Mouse (Mus musculus): Measurements from ENCODE around the gene Mcm3. TPM values are rescaled to one million over a fixed set of nuclear protein-coding genes. Genes with fewer than 3 reads are reported as not detected.

Mcm3 gene
- polyA plus RNA-seq, 1 experiment, result not detected

DNA sequence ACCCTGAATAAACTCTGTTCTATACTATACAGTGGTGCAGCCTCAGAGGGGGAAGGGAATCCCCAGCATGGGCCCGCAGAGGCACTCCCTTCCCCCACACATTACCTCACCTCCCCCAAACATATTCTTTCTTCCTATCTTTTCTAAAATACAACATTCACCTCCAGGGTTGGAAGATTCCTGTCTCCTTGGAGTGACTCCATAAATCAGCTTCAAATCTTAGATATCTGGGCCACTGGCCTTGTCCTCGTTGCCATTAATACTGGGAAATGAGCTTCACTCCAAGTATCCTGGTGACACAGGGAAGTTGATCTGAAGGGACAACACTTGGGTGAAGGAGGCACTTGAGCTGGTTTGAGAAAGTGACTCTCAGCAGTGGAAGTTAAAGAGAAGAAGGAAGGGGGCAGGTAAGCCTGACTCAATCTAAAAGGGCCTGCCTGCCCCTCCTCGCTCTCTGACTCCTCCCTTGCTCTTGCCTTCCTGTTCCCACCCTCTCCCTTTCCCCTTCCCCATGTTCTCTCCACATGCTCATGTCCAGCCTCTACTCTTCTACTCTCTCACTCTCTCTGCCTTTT lies 16.5 kb upstream of the Mcm3 start:
- WGBS, result 84% methylated on average over 3 of the region's 3 CpGs
- TF ChIP-seq CTCF (IDR thresholded peaks at IDR 0.05; ENCODE audit: insufficient read depth, low read depth, low read length) (no peak), POLR2A (IDR thresholded peaks at IDR 0.05; ENCODE audit: insufficient read depth, low read depth, low read length) (no peak)
- Histone ChIP-seq H3K4me3 (ENCODE audit: insufficient read depth, low read depth, low read length) (no peak overlapping the region), H3K27ac (ENCODE audit: insufficient read depth, low read depth, low read length) (no peak overlapping the region), H3K4me1 (ENCODE audit: control insufficient read depth, insufficient read depth, low read length) (no peaks in the 10 kb centered on the region)

- H3K27ac ChIP-seq (ENCODE audit: insufficient read depth, low read depth, low read length), result no peak overlapping the region
- H3K4me1 ChIP-seq (ENCODE audit: control insufficient read depth, insufficient read depth, low read length), result no peaks in the 10 kb centered on the region
- no peak for TF ChIP-seq CTCF (IDR thresholded peaks at IDR 0.05; ENCODE audit: insufficient read depth, low read depth, low read length)
- TF ChIP-seq POLR2A (IDR thresholded peaks at IDR 0.05; ENCODE audit: insufficient read depth, low read depth, low read length), result no peak
- no peak overlapping the region for H3K4me3 ChIP-seq (ENCODE audit: insufficient read depth, low read depth, low read length)
- 92% methylated on average over 3 of the region's 4 CpGs for WGBS
These were observed 13.0 kb upstream of the Mcm3 start for GRCm38 (mm10) chr1:20833141-20833511.

DNA sequence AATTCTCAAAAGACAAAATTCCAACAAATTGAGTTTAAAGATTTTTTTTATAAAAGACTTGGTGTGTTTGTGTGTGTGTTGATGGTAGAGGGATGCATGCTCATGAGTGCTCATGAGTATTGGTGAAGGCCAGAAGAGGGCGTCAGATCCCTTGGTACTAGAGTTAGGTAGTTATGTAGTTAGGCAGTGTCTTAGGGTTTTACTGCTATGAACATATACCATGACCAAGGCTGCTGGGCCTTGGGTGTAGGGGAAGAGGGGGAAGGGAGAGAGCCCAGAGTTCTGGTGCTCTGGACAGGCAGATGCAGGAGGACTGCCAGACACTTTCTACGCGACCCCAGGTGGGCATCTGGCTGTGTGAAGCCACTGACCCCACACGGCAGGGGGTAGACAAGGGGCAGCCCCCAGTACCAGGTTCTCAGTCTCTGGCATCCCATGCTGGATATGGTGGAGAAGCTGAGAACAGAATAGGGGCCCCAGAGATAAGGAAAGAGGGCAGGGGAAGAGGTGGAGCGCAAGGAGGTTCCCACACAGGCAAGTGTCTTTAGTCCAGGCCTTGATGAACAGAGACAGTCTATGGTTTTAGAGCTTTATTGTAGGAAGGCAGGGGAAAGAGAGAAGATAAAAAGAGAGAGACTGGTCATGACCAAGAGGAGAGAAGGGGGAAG lies 12.5 kb upstream of the Mcm3 start:
- 83% methylated on average over 5 of the region's 5 CpGs for WGBS
- no peak overlapping the region for H3K4me3 ChIP-seq (ENCODE audit: insufficient read depth, low read depth, low read length)
- TF ChIP-seq CTCF (IDR thresholded peaks at IDR 0.05; ENCODE audit: insufficient read depth, low read depth, low read length) (no peak), POLR2A (IDR thresholded peaks at IDR 0.05; ENCODE audit: insufficient read depth, low read depth, low read length) (no peak)
- no peaks in the 10 kb centered on the region for H3K4me1 ChIP-seq (ENCODE audit: control insufficient read depth, insufficient read depth, low read length)
- no peak overlapping the region for H3K27ac ChIP-seq (ENCODE audit: insufficient read depth, low read depth, low read length)

GRCm38 (mm10) chr1:20830546-20830945 lies 10.4 kb upstream of the Mcm3 start:
- H3K4me1 ChIP-seq (ENCODE audit: control insufficient read depth, insufficient read depth, low read length), result no peaks in the 10 kb centered on the region
- no peak for TF ChIP-seq POLR2A (IDR thresholded peaks at IDR 0.05; ENCODE audit: insufficient read depth, low read depth, low read length)
- H3K4me3 ChIP-seq (ENCODE audit: insufficient read depth, low read depth, low read length), result no peak overlapping the region
- WGBS, result 95% methylated on average over 1 of the region's 1 CpGs
- H3K27ac ChIP-seq (ENCODE audit: insufficient read depth, low read depth, low read length), result no peak overlapping the region

DNA sequence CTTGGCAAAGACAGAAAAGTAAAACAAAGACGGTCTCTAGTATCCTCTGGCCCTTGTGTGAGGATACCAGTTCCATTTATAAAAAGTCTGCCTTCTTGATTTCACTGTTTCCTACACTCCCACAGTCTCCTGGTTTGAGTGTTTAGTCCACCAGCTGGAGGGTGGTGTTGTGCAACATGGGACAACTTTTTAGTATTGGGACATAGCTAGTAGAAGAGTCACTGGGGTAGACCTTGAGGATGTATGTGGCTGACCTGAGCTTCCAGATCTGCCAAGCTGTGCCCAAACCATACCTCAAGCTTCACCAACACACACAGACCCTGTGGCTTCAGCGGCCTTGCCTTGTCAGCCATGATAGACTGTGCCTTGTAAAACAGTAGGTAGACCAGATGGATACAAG lies 7.9 kb upstream of the Mcm3 start:
- TF ChIP-seq CTCF (IDR thresholded peaks at IDR 0.05; ENCODE audit: insufficient read depth, low read depth, low read length), result no peak
- no peak for TF ChIP-seq POLR2A (IDR thresholded peaks at IDR 0.05; ENCODE audit: insufficient read depth, low read depth, low read length)
- no peaks in the 10 kb centered on the region for H3K4me1 ChIP-seq (ENCODE audit: control insufficient read depth, insufficient read depth, low read length)
- no peak overlapping the region for H3K27ac ChIP-seq (ENCODE audit: insufficient read depth, low read depth, low read length)
- no peak overlapping the region for H3K4me3 ChIP-seq (ENCODE audit: insufficient read depth, low read depth, low read length)
- WGBS, result 93% methylated on average over 2 of the region's 2 CpGs

GRCm38 (mm10) chr1:20825036-20825435 lies 4.9 kb upstream of the Mcm3 start:
- TF ChIP-seq POLR2A (IDR thresholded peaks at IDR 0.05; ENCODE audit: insufficient read depth, low read depth, low read length) (no peak), CTCF (IDR thresholded peaks at IDR 0.05; ENCODE audit: insufficient read depth, low read depth, low read length) (no peak)
- Histone ChIP-seq H3K4me3 (ENCODE audit: insufficient read depth, low read depth, low read length) (no peak overlapping the region), H3K4me1 (ENCODE audit: control insufficient read depth, insufficient read depth, low read length) (no peaks in the 10 kb centered on the region), H3K27ac (ENCODE audit: insufficient read depth, low read depth, low read length) (no peak overlapping the region)

DNA sequence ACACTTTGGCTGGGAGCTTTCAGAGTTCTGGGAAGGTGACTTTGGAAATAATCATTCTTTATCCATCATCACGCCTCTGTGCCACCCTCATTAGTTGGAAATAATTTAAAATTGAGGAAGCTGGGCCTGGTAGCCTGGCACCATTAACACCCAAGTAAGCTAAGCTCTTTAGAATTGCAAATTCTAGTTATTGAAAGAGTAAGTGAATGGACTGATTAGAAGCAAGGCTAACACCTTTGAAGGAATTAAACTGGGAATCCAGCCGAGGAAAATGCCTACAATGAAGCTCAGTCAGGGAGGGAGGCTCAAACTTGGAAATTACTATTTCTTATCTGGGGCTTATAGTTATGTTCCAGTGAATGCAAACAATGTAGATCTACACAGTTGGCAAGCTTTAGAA lies 3.8 kb upstream of the Mcm3 start:
- Histone ChIP-seq H3K27ac (ENCODE audit: insufficient read depth, low read depth, low read length) (no peak overlapping the region), H3K4me1 (ENCODE audit: control insufficient read depth, insufficient read depth, low read length) (no peaks in the 10 kb centered on the region), H3K4me3 (ENCODE audit: insufficient read depth, low read depth, low read length) (no peak overlapping the region)
- WGBS, result 51% methylated on average over 2 of the region's 2 CpGs
- TF ChIP-seq POLR2A (IDR thresholded peaks at IDR 0.05; ENCODE audit: insufficient read depth, low read depth, low read length), result no peak
- no peak for TF ChIP-seq CTCF (IDR thresholded peaks at IDR 0.05; ENCODE audit: insufficient read depth, low read depth, low read length)

GRCm38 (mm10) chr1:20823471-20823870 lies 3.4 kb upstream of the Mcm3 start:
- Histone ChIP-seq H3K27ac (ENCODE audit: insufficient read depth, low read depth, low read length) (no peak overlapping the region), H3K4me3 (ENCODE audit: insufficient read depth, low read depth, low read length) (no peak overlapping the region), H3K4me1 (ENCODE audit: control insufficient read depth, insufficient read depth, low read length) (no peaks in the 10 kb centered on the region)
- TF ChIP-seq CTCF (IDR thresholded peaks at IDR 0.05; ENCODE audit: insufficient read depth, low read depth, low read length) (no peak), POLR2A (IDR thresholded peaks at IDR 0.05; ENCODE audit: insufficient read depth, low read depth, low read length) (no peak)
- 29% methylated on average over 4 of the region's 4 CpGs for WGBS

DNA sequence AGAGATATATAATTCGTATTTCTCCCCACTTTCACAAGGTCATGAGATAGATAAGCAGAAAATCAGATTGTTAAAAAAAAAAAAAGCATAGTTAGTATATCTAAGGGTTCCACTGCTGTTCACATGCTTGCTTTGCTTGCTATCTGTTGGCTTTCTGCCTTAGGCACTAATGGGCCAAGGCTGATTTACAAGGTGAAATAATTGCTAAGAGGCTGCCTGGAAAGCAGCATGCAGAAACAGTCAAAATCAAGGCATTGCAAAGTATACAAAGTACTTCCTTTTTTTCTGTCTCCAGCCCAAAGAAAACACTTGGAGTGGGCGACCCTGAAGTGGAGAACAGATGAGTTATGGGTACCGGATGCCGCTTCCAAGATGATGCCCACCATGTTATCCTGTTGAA lies 847 bp upstream of the Mcm3 start:
- no peak overlapping the region for H3K27ac ChIP-seq (ENCODE audit: insufficient read depth, low read depth, low read length)
- no peak overlapping the region for H3K4me3 ChIP-seq (ENCODE audit: insufficient read depth, low read depth, low read length)
- no peaks in the 10 kb centered on the region for H3K4me1 ChIP-seq (ENCODE audit: control insufficient read depth, insufficient read depth, low read length)
- WGBS, result 86% methylated on average over 4 of the region's 4 CpGs
- no peak for TF ChIP-seq POLR2A (IDR thresholded peaks at IDR 0.05; ENCODE audit: insufficient read depth, low read depth, low read length)
- TF ChIP-seq CTCF (IDR thresholded peaks at IDR 0.05; ENCODE audit: insufficient read depth, low read depth, low read length), result no peak
